Mouse (Mus musculus) layer of hippocampus, adult 9-11 months (tissue): ENCODE data around the gene Birc2.
"Not testable (repeated sequence)": the region's sequence is repeated elsewhere in the genome, so short reads cannot be mapped to it uniquely, and the experiment has no call there.

ENCODE experiments used
- DNase-seq: peaks from one replicate; pipeline ENCODE4 v3.0.0; 2022

Birc2 gene

DNA sequence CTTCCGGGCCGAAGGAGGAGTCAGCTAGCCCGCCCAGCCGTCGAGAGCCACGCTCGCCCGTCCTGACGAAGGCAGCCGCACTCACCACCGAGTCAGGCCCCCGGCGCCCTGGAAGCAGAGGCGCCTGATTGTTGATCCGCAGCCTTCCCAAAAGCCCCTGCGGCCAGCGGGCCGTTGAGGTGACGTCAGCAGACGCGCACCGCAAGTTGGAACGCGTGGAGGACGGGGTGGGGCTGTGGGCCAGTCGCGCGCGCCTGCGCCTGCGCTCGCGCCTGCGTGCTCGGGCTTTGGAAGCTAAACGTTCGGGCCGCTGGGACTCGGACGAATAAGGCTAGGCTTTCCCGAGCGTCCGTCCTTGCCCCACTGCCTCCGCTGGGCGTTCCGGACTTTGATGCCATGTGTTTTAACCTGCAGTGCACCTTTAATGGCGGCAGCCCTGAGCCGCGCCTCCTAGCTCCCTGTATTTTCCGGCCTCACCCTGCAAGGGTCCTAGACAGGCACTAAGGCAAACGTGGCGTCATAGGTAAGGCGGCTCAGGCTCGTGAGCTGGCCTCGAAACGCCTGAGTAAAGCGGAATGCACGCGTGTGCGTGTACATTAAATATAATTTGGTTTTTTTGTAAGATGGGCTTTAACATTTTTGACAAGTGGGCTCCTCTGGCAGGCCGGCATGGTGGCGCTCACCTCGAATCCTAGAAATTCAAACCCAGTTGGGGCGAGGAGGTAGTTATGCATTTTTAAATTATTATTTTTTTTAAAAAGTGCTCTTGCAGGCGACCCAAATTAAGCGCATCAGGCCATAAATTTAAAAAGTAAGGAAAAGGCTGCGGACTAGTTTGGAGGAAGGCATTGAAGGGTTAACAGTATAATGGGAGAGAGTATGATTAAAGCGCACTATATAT, at the start of gene Birc2:
TSS of gene Birc2 (minus strand) at position 160 of the 901 bp plus-strand sequence.
- DNase-seq = peak; percentile 96

DNA sequence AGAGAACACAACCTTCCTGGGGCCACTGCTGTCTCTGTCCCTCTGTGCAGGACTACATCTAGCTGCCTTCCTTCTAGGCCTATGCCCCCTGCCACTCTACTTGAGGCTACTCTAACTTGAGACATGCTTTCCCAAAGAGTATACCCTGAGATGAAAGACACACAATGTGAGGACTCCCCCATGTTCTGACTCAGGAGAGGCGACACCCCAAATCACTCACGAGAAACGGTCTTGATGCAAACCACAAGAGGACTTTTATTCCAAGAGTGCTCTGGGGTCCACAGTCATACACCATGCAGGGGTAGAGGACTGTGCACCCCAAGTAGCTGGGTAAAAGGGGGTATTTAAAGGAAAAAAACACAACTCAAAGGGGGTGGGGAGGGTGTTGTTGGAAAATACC, 47.5 kb upstream of the Birc2 start:
- no peak for DNase-seq

DNA sequence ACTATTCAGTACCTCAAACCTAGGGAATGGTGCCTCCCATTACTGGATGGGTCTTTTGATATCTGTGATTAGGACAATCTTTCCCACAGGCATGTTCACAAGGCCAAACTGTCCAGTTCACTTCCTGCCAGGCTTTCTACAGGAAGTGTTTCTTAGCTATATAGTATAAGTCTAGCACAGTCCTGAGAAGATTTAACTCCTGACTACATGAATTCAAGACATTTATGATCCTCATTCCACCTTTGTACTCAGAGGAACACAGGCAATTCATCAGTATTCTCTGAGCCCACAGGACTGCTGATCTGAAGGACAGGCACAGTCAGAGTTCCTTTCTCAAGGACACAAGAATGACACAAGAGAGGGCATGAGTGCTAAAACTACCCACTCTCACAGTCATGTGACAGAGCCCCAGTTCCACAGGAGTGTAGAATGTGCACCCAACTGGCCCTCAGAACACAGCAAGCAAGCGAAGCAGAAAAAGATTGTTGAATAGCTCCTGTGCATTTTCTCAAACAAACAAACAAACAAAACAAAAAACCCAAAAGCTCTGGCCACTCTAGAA, 45.5 kb upstream of the Birc2 start:
- no peak for DNase-seq

DNA sequence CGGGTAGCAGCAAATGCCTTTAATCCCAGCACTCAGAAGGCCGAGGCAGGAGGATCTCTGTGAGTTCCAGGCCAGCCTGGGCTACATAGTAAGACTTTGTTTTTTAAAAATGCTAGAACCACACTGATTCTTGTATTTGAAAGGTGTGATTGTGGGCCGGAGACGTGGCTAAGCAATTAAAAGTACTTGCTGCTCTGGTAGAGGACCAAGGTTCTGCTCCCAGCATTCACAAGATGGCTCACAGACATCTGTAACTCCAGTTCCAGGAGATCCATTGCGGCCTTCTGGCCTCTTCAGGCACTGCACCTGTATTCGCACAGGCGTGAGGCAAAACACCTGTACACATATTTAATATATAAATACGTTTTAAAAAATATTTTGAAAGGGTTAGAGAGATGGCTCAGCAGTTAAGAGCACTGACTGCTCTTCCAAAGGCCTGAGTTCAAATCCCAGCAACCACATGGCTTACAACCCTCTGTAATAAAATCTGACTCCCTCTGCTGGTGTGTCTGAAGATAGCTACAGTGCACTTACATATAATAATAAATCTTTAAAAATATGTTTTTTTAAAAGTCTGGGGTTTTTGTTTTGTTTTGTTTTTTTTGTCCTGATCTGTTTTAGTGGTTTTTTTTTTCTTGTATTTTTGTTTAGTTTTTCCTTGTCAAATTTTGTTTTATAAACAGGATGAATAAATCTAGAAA, 36.8 kb upstream of the Birc2 start:
- no peak for DNase-seq

DNA sequence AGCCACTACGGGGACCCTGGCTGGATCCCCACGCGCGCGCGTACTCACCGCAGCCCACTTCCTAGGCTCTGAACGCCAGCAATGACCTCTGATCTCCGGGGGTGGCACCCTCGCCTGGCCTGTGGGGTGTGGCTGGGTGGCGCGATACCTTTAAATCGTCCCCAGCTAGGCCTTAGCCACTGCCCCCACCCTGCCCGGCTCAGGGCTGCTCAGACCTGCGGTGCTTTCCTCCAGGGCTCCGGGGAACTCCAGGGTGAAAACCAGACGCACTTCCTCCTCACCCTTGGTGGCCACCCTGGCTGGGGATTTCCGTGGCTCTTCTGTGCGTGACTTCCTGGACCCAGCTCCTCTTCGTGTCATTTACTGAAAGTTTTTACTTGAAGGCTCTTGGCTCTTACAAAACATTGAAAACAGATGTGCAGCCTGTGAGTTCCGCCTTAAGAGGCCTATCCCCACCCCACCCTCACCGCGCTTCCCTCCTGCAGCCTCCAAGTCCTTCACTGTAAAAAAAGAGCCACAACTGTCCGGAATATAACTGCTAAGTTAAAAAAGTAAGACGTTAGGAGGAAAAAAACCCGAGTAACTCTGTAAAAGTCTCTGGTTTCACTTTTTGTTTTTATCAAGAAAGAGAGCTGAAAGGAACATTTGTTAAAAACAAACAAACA, 36.0 kb upstream of the Birc2 start, which contains the start of gene Birc3:
TSS of gene Birc3 (minus strand) at position 412 of the 665 bp plus-strand sequence.
- peak; percentile 24 for DNase-seq

DNA sequence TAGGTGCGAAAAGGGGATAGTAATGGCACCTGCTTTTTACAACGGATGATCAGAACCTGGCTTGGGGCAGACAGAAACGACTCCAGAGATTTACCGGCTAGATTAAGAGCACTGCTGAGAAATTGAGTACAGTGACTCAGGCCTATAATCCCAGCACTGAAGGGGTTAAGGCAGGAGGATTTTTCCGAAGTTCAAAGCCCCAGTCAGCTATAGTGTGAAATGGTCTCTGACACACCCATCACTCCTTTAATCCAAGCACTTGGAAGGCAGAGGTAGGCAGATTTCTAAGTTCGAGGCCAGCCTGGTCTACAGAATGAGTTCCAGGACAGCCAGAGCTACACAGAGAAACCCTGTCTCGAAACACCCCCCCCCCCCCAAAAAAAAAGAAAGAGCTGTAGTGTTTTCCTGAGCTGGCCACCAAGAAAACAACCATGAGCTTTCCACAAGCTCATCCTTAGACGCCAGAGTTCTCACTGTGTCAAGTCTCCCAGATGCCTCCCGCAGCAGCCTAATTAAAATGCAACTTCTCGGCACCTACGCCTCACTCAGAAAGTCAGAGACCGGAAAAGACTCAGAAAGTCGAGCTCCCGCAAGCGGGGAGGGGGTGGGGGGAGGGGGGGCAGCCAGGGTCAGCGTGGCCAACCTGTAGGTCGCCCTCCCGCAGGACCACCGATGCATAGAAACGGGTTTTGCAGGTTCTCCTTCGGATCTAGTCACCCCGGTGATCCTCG, 35.3 kb upstream of the Birc2 start:
- no peak for DNase-seq

DNA sequence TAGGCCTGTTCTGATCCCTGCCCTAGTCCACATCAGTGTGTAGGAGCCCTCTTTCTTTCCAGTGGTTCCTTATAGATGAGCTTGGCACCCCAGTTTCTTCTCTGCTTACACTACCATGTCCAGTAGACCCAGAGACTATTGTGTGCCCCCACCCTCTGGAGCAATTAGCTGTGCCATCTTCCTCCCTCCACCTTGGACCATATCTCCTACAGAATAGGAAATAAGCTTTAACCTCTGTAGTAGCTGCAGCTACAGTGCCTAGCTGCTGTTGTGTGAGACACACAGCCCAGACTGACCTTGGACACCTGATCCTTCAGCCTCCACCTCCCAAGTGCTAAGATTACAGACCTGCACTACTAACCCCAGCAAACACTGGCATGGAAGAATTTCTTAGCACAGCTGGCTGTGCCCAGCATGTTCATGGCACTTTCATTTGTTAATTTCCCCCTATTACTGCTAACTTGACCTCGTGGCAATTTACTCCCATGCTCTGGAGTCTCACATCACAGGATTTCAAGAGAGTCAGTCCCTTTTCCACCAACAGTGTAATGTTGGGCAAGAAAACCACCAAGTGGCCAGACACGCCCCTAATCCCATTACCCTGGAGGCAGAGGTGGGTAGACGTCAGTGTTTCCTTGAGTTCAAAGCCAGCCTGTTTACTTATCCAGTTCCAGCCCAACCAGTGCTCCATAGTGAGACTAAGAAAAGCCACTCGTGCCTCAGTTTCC, 34.6 kb upstream of the Birc2 start:
- no peak for DNase-seq

DNA sequence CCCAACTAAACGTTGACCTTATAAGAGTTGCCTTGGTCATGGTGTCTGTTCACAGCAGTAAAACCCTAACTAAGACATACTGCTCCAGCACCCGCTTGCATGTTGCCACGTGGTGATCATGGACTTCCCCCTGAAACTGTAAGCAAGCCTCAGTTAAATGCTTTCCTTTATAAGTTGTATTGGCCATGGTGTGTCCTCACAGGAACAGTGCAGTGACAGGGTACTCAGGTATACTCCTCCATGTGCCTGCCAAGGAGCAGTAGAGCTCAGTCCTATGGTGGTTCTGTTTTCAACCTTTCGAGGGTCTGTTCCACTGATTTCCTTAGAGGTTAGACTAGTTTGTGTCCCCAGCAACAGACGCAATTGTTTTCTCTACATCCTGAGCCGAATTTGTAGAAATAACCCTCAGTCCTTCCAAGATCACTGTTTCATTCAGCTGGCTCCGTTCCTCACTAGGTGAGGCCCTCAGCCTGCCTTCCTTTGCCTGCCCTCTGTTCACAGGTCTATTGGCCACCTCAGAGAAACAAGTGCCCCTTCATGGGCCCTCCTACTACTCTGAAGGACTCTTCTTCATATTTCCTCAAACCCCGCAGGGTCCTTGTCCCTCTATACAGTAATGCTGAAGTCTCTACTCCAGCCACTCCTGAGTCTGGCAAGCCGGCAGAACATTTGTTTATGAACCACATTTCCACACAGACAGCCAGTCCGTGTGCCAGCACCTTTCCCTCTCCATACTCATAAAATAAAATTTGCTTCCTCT, 33.9 kb upstream of the Birc2 start:
- DNase-seq = no peak

DNA sequence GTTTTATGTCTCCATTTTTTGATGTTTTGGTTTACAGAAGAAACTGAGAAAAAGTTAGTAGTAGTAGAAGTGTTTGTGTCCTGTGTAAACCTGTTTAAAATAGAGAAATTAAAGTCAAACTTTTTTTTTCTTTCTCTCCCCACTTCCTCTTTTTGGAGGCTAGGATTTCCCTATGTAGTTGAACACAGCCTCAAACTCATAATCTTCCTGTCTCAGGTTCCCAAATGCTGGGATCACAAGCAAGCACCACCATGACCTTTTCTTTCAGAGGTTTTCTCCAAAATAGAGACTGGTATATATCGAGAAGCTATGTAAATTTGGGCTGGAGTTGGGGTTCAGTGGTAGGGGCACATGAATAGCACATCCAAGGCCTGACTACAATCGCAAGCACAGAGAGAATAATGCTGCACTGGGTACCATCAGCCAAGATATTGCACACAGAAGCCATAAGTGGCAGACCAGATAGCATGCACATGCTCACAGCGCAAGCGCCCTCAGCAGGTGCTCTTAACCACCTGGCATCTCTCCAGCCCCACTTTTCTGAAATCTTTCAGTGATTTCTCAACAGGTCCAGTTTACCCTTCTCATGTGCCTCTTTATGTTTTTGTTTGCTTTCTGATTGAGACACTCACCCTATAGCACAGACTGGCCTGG, 32.1 kb upstream of the Birc2 start:
- DNase-seq = no peak

DNA sequence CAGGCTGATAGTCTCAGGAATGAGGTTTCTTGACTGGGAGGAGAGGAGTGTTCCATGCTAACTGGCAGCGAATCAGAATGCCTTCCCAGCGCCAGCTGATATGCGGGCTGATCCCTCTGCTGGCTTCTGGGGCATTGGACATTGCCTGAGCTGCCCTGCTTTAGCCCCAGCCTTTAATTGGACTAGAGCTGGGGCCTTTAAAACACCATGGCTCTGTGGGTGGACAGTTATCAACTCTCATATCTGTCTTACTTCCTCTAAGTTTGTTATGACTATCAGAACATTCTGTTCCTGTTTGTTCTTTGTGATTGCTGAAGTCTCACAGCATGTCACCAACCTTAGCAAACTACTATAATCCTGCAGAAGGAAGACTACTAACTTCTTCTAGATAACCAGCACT, 31.1 kb upstream of the Birc2 start:
- DNase-seq = no peak

DNA sequence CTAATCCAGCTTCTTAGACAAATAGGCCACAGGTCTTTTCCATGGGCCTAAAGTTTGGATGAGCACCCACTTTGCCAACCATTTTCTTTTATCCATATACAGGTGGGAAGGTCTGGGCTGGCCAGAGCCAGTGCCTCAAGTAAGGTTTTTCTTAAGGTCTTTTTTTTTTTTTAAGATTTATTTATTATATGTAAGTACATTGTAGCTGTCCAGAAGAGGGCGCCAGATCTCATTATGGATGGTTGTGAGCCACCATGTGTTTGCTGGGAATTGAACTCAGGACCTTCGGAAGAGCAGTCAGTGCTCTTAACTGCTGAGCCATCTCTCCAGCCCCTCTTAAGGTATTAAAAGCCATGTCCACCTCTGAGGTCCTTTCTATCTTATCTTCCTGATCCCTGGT, 30.1 kb upstream of the Birc2 start:
- not testable (repeated sequence) for DNase-seq

DNA sequence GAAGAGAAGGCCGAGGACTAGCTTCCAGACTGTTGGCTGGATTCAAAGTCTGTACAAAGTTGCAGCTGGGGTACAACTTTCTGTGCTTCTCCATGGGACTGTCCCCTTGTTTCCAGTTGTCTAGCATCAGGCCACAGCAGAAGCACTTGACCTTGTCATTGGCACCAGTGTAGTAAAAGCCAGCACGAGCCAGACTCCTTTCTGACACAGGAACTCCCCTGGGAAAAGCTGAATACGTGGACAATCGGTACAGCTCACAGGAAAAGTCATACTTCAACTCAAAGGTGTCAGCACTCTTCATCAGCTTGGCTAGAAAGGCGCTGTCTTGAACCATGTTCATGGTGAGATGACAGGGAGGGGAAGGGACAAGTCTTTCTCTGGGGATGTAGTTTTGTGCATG, 24.1 kb upstream of the Birc2 start:
- DNase-seq = no peak

DNA sequence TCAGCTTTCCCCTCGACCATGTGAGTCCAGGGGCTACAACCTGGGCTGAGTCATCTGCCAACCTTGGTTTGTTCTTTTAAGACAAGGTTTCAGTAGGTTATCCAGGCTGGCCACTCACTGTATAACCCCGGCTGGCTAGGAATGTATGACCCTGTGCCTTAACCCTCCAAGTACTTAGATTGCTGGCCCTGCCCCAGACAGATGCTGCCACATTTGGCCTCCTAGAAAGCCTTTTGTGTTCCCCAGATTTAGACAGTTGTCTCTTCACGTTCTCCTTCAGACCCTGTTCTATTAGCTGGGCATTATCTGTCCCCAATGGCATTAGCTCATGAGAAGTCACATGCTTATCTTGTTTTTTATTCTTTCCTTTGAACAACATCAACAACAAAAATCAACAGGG, 19.0 kb upstream of the Birc2 start:
- DNase-seq = no peak

DNA sequence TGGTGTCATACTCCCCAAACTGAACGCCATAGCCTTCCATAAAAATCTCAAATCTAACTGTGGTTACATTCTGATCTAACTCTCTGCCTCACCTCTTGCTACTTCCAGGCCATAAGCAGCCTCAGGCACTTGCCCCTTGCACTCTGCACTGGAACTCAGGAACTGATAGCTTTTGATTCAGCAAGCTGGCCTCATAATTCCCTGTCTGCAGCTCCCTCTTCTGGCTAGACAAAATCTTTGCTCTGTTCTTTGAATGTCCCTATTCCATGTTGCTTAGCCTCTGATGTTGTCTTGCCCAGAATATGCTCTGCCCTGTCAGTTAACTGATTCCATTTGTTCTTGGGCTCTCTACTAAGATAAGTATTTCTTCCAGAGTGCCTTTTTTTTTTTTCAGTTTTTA, 18.5 kb upstream of the Birc2 start:
- DNase-seq = no peak

DNA sequence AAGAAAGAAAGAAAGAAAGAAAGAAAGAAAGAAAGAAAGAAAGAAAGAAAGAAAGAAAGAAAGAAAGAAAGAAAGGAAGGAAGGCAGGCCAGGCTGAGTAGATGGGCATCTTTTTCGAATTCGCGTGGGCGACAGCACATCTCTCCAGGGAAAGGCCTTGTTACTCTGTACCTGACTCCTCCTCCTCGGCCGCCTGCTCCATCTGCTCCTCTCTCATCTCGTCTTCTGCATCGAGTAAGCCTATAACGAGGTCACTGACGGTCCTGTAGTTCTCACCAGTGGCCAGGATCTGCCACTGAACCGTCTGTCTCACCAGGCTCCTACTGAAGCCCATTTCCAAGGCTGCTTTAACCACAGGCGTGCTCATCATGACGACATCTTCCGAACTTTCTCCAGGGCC, 17.3 kb upstream of the Birc2 start:
- DNase-seq = not testable (repeated sequence)

DNA sequence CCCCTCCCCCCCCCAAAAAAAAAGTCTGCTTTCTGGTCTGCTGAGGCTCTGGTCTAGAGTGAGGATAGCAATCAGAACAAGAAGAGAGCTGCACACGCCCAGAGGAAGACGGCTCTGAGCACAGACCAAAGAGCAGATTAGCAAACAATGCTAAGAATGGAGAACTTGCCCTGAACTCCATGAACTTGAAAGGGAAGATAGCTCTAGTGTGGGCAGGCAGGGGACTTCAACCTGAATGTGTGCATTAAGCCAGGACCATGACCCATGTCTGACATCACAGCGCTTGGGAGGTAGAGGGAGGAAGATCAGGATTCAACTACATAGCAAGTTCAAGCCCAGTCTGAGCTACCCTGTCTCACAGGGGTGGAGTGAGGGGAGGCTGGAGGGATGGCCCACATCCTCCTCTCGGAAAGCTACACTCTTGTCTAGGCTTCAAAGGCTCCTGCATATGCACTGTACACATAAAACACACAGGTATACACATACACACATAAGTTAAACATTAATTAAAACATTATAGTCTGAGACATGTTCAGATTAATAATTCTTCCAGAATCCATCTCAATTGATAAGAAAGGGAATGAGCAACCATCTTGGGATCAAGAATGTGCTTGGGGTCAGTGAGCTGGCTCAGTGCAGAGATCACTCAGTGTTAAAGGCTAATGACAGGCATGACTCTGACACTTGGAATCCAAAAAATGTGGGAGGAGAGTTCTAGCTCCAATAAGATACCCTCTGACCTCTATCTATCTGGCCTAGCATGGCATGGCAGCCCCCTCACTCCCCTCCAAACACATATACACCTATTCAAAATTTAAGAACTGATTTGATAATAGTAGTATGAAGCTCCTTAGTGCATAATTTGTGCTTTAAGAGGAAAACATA, 15.7 kb upstream of the Birc2 start:
- DNase-seq = no peak

DNA sequence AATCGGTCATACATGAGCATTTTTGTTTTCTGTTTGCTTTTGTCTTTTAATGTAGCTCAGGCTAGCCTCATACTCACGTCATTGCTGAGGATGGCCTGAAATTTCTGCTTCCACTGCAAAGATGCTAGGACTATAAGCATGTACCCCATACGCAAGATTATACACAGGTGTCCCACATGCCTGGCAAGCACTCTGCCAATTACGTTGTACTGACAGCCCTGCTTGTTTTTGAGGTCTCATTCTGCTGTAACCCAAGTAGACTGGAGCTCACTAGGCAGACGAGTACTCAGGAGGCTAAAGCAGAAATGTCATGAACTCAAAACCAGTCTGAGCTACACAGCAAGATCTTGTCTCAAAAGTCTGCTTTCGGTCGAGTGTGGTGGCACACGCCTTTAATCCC, 15.0 kb upstream of the Birc2 start:
- no peak for DNase-seq

DNA sequence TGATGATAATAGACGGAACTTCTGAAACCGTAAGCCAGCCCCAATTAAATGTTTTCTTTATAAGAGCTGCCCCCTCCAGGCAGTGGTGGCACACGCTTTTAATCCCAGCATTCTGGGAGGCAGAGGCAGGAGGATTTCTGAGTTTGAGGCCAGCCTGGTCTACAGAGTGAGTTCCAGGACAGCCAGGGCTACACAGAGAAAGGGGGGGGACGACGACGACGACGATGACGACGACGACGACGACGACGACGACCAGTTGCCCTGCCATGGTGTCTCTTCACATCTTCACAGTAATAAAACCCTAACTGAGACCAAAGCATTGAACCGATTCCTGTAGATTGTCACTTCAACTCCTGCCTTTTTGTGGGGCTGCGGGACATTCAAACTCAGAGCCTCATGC, 11.3 kb upstream of the Birc2 start:
- DNase-seq = no peak

DNA sequence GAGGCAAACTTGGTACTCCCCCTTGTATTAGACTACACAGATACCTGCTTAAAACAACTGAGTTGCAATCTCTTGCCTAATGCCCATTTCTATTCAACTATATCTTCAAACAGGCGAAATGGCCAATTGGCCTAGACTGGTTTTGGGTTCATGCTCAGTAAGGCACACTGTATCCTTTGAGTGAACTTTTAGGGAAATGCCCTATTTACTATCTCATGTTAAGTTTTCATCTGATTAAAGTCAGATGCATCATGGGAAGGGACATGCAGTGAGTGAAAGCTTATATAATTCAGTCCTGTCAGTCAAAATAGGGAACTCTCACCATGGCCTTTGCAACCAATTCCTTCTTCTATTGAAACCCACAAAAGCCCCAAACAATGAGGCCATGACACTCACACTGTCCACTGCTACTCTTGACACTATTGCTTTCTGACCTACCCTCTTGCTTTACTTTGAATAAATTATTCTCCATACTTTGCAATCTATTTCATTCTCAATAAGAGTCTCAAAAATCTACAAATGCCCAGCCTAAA, 9.9 kb upstream of the Birc2 start:
- DNase-seq = no peak
